Mouse (Mus musculus) lung, postnatal 0 days (tissue): ENCODE results near the gene Nmb. TPM values are rescaled to one million over a fixed set of nuclear protein-coding genes. Genes with fewer than 3 reads are reported as not detected.
A peak's percentile ranks its signal among the peaks of the same experiment; 100 is the strongest.

Source experiments
- ATAC-seq: fragments of 200-750 bp; cut with Nextera tagmentation; 2 replicates; pipeline ENCODE4 v1.8.0; 2017; ENCODE audit warnings: moderate library complexity
- DNase-seq: peaks from one replicate; pipeline ENCODE4 v3.0.0-alpha.2; 2016; ENCODE audit warnings: low spot score
- H3K27ac ChIP-seq: fragments of 300-500 bp; sonication (generic); 2 replicates; pipeline ENCODE4 v1.5.1; 2014; ENCODE audit warnings: antibody characterized with exemption, mild to moderate bottlenecking, low read length, mixed read lengths
- H3K27me3 ChIP-seq: fragments of 300-500 bp; sonication (generic); replicated peaks from 2 replicates; pipeline ENCODE4 v1.6.1; 2014; ENCODE audit warnings: low read length, mixed read lengths; ENCODE audit not compliant: insufficient read depth
- H3K36me3 ChIP-seq: fragments of 300-500 bp; sonication (generic); 2 replicates; pipeline ENCODE4 v1.6.1; 2014; ENCODE audit warnings: low read length, mixed read lengths; ENCODE audit not compliant: insufficient read depth
- H3K4me1 ChIP-seq: fragments of 300-500 bp; sonication (generic); 2 replicates; pipeline ENCODE4 v1.6.1; 2014; ENCODE audit warnings: antibody characterized with exemption, low read depth, low read length, mixed read lengths; ENCODE audit not compliant: insufficient read depth
- H3K4me2 ChIP-seq: fragments of 300-500 bp; sonication (generic); replicated peaks from 2 replicates; pipeline ENCODE4 v1.6.1; 2014; ENCODE audit warnings: low read depth, mild to moderate bottlenecking, low read length, moderate library complexity, mixed read lengths
- H3K4me3 ChIP-seq: fragments of 300-500 bp; sonication (generic); 2 replicates; pipeline ENCODE4 v1.5.1; 2014; ENCODE audit warnings: low read depth, low read length
- H3K9ac ChIP-seq: fragments of 300-500 bp; sonication (generic); replicated peaks from 2 replicates; pipeline ENCODE4 v1.6.1; 2014; ENCODE audit warnings: low read depth, mild to moderate bottlenecking
- H3K9me3 ChIP-seq: fragments of 300-500 bp; sonication (generic); 2 replicates; pipeline ENCODE4 v1.6.1; 2016; ENCODE audit warnings: low read length, mixed read lengths
- CTCF ChIP-seq: IDR thresholded peaks from 2 replicates; pipeline ENCODE4 v1.5.1; 2016; ENCODE audit warnings: antibody characterized with exemption, mild to moderate bottlenecking
- EP300 ChIP-seq: IDR thresholded peaks from 2 replicates; pipeline ENCODE4 v1.6.1; 2016; ENCODE audit warnings: antibody characterized with exemption, mild to moderate bottlenecking, control low read depth
- WGBS: fragments of 180-500 bp; shearing (Covaris S2); extraction: QIAGEN DNeasy Blood & Tissue Kit; methylation state at CpG from one replicate; pipeline ENCODE4 v1.1.7; 2014; 5-methylcytosine and 5-hydroxymethylcytosine counted together
- polyA plus RNA-seq: library from polyadenylated mRNA; unstranded; fragments of >200 nt; fragmentation: Nextera tagmentation; extraction: Ambion mirVana; gene quantifications from 2 replicates; pipeline ENCODE4 v1.2.1, GENCODE M21; 2015

Gene Nmb
- polyA plus RNA-seq, 1 experiment from 2014 or later: 8.3 TPM

DNA sequence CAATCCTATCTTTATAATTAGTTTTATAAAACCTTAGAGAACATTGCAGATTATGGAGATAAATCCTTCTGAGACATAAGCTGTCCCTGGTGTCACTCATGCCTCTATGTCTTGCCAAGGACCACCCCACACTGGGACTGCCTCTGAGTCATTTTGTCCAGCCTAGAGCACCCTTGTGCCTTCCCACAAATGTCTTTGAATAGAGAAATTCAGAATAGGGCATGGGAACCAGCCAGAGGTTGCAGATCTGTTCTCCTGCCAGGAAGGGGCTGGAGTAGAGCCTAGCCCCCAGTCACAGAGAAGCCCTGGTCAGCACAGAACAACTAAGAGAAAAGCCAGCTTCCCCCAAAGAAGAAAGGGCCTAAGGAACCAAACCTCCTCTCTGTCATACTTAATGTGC, 49.6 kb downstream of the Nmb start:
- H3K9ac ChIP-seq: no peak overlapping the region
- no peak for ATAC-seq
- H3K4me2 ChIP-seq: no peak overlapping the region
- no peak overlapping the region for H3K27ac ChIP-seq
- no peaks in the 10 kb centered on the region for H3K9me3 ChIP-seq
- H3K4me3 ChIP-seq: no peak overlapping the region
- no peak for TF ChIP-seq CTCF
- no peak for TF ChIP-seq EP300
- H3K27me3 ChIP-seq: no peaks in the 10 kb centered on the region
- no peaks in the 10 kb centered on the region for H3K36me3 ChIP-seq
- DNase-seq: no peak
- no peaks in the 10 kb centered on the region for H3K4me1 ChIP-seq

DNA sequence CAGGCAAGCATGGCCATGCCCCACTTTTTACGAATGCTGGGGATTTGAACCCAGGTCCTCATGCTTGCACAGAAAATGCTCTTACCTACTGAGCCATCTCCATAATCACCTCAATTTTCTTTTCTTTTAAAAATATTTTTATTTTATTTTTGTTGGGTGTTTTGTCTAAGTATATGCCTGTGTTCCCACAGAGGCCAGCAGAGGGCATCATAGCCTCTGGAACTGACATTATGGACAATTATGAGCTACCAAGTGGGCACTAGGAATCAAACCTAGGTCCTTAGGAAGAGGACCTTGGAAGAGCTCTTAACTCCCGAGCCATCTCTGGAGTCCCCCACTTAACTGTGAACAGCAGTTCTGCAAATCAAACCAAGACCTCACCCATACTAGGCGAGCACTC, 51.7 kb downstream of the Nmb start:
- ATAC-seq (no peak), DNase-seq (no peak)
- Histone ChIP-seq H3K27me3 (no peaks in the 10 kb centered on the region), H3K9me3 (no peaks in the 10 kb centered on the region), H3K27ac (no peak overlapping the region), H3K4me3 (no peak overlapping the region), H3K4me1 (no peaks in the 10 kb centered on the region), H3K36me3 (no peaks in the 10 kb centered on the region), H3K9ac (no peak overlapping the region), H3K4me2 (no peak overlapping the region)
- TF ChIP-seq EP300: no peak
- peak; percentile 29 for TF ChIP-seq CTCF
- WGBS: 78% methylated on average over 3 of the region's 3 CpGs

Other genes starting within 250 kb of the Nmb start
- gene Crtc3, start 216.2 kb downstream of the Nmb start, polyA plus RNA-seq: 19.7 and 20.1 TPM in 2 replicates
- gene Iqgap1, start 79.1 kb downstream of the Nmb start, polyA plus RNA-seq: 153 and 183 TPM in 2 replicates
- gene Zscan2, start 44.2 kb downstream of the Nmb start, polyA plus RNA-seq: 1.1 and 1.5 TPM in 2 replicates
- gene Wdr73, start 3.8 kb downstream of the Nmb start, polyA plus RNA-seq: 17.5 and 20.7 TPM in 2 replicates
- gene Sec11a, start 42.7 kb upstream of the Nmb start, polyA plus RNA-seq: 170 and 172 TPM in 2 replicates
- 6.4 and 6.6 TPM in 2 replicates for gene Zfp592, start 88.6 kb upstream of the Nmb start, polyA plus RNA-seq
- gene Alpk3, start 152.5 kb upstream of the Nmb start, polyA plus RNA-seq: 0.70 and 0.80 TPM in 2 replicates
- 0.05 and 0.06 TPM in 2 replicates for gene Slc28a1, start 209.7 kb upstream of the Nmb start, polyA plus RNA-seq